Mouse (Mus musculus): ENCODE results near the gene Lair1.
"Not testable (repeated sequence)": the region's sequence is repeated elsewhere in the genome, so short reads cannot be mapped to it uniquely, and the experiment has no call there.

The Lair1 gene

GRCm38 (mm10) chr7:4003996-4004395, 59.0 kb downstream of the Lair1 start:
- DNase-seq (ENCODE audit: low spot score in 2 of 2) = not testable (repeated sequence)

GRCm38 (mm10) chr7:3962017-3962416, 101.0 kb downstream of the Lair1 start:
- DNase-seq (ENCODE audit: low spot score in 2 of 2) = no peak

- no peak for DNase-seq (ENCODE audit: low spot score in 2 of 2)
Observed at GRCm38 (mm10) chr7:3957387-3957786, 105.6 kb downstream of the Lair1 start.
